Mouse (Mus musculus) liver, embryonic 11.5 days (tissue): ENCODE data around the gene Zfpl1. TPM values are rescaled to one million over a fixed set of nuclear protein-coding genes. Genes with fewer than 3 reads are reported as not detected.

Experiments
- ATAC-seq: fragments of 200-750 bp; cut with Nextera tagmentation; replicated peaks from 2 replicates; pipeline ENCODE4 v1.8.0; 2017; ENCODE audit warnings: moderate number of reproducible peaks, mild to moderate bottlenecking, moderate TSS enrichment, moderate library complexity; ENCODE audit not compliant: low FRiP score
- DNase-seq: peaks from one replicate; pipeline ENCODE4 v3.0.0-alpha.2; 2017; ENCODE audit warnings: low spot score
- H3K27ac ChIP-seq: fragments of 300-500 bp; sonication (generic); 2 replicates; pipeline ENCODE4 v1.5.1; 2014; ENCODE audit warnings: mild to moderate bottlenecking, low read depth, low read length, control low read depth
- H3K27me3 ChIP-seq: fragments of 300-500 bp; sonication (generic); replicated peaks from 2 replicates; pipeline ENCODE4 v1.6.1; 2014; ENCODE audit warnings: low read length, mixed read lengths; ENCODE audit not compliant: control insufficient read depth, insufficient read depth
- H3K36me3 ChIP-seq: fragments of 300-500 bp; sonication (generic); 2 replicates; pipeline ENCODE4 v1.6.1; 2014; ENCODE audit warnings: mild to moderate bottlenecking, low read length, moderate library complexity, mixed read lengths; ENCODE audit not compliant: control insufficient read depth, insufficient read depth
- H3K4me1 ChIP-seq: fragments of 300-500 bp; sonication (generic); replicated peaks from 2 replicates; pipeline ENCODE4 v1.6.1; 2014; ENCODE audit warnings: low read length, mixed read lengths; ENCODE audit not compliant: control insufficient read depth, insufficient read depth
- H3K4me2 ChIP-seq: fragments of 300-500 bp; sonication (generic); 2 replicates; pipeline ENCODE4 v1.6.1; 2014; ENCODE audit warnings: mild to moderate bottlenecking, control low read depth, moderate library complexity
- H3K4me3 ChIP-seq: fragments of 300-500 bp; sonication (generic); 2 replicates; pipeline ENCODE4 v1.5.1; 2014; ENCODE audit warnings: low read depth, low read length, control low read depth
- H3K9ac ChIP-seq: fragments of 300-500 bp; sonication (generic); 2 replicates; pipeline ENCODE4 v1.6.1; 2014; ENCODE audit warnings: low read depth, low read length, control low read depth
- H3K9me3 ChIP-seq: fragments of 300-500 bp; sonication (generic); 2 replicates; pipeline ENCODE4 v1.6.1; 2016; ENCODE audit warnings: low read length, inconsistent platforms, mixed read lengths; ENCODE audit not compliant: control insufficient read depth
- WGBS: fragments of 180-500 bp; shearing (Covaris S2); extraction: QIAGEN DNeasy Blood & Tissue Kit; methylation state at CpG from one replicate; pipeline ENCODE4 v1.1.7; 2014; 5-methylcytosine and 5-hydroxymethylcytosine counted together
- polyA plus RNA-seq: library from polyadenylated mRNA; unstranded; fragments of >200 nt; fragmentation: Nextera tagmentation; extraction: Ambion mirVana; gene quantifications from 2 replicates; pipeline ENCODE4 v1.2.1, GENCODE M21; 2014

Gene Zfpl1
- polyA plus RNA-seq, 1 experiment from 2014 or later, result 52.3 TPM

- peaks cover 14% of the 10 kb centered on the region for H3K4me1 ChIP-seq
- H3K4me3 ChIP-seq, result peak within 1 kb of the TSS; percentile 67
- no peaks in the 10 kb centered on the region for H3K9me3 ChIP-seq
- H3K36me3 ChIP-seq, result peaks cover 23% of the 10 kb centered on the region
- H3K27ac ChIP-seq, result peak within 1 kb of the TSS; percentile 88
- H3K4me2 ChIP-seq, result peak within 1 kb of the TSS; percentile 98
- peak; percentile 92 for ATAC-seq
- DNase-seq, result peak; percentile 92
- no peaks in the 10 kb centered on the region for H3K27me3 ChIP-seq
- peak within 1 kb of the TSS; percentile 72 for H3K9ac ChIP-seq
- 14% methylated on average over 33 of the region's 33 CpGs for WGBS
Observed at GRCm38 (mm10) chr19:6067724-6068415, 16.9 kb downstream of the Zfpl1 start, which contains the start of gene Tm7sf2. Gene Tm7sf2, minus strand, starts transcription at chr19:6068373.

- Histone ChIP-seq H3K27ac (peak overlapping the region; percentile 88), H3K4me3 (peak overlapping the region; percentile 67), H3K4me2 (peak overlapping the region; percentile 98), H3K9ac (peak overlapping the region; percentile 72), H3K36me3 (peaks cover 19% of the 10 kb centered on the region), H3K4me1 (peaks cover 18% of the 10 kb centered on the region), H3K27me3 (no peaks in the 10 kb centered on the region), H3K9me3 (no peaks in the 10 kb centered on the region)
- DNase-seq (peak; percentile 87), ATAC-seq (peak; percentile 79)
- WGBS, result under 1% methylated on average over 30 of the region's 30 CpGs
Observed at GRCm38 (mm10) chr19:6067011-6067723, 17.6 kb downstream of the Zfpl1 start.

- Histone ChIP-seq H3K4me2 (peak overlapping the region; percentile 98), H3K27me3 (no peaks in the 10 kb centered on the region), H3K27ac (peak overlapping the region; percentile 88), H3K9me3 (no peaks in the 10 kb centered on the region), H3K4me3 (peak overlapping the region; percentile 67), H3K4me1 (peaks cover 21% of the 10 kb centered on the region), H3K9ac (peak overlapping the region; percentile 72), H3K36me3 (peaks cover 19% of the 10 kb centered on the region)
- ATAC-seq (no peak), DNase-seq (no peak)
- 42% methylated on average over 5 of the region's 5 CpGs for WGBS
Observed at GRCm38 (mm10) chr19:6066571-6066970, 18.2 kb downstream of the Zfpl1 start.

- H3K4me2 ChIP-seq, result peak overlapping the region; percentile 99
- H3K4me3 ChIP-seq, result no peak overlapping the region
- WGBS, result 93% methylated on average over 6 of the region's 6 CpGs
- no peaks in the 10 kb centered on the region for H3K9me3 ChIP-seq
- ATAC-seq, result no peak
- H3K4me1 ChIP-seq, result peaks cover 26% of the 10 kb centered on the region
- H3K27me3 ChIP-seq, result no peaks in the 10 kb centered on the region
- DNase-seq, result no peak
- H3K36me3 ChIP-seq, result peaks cover 8% of the 10 kb centered on the region; the same call in 1 of the 2 replicates
- no peak overlapping the region for H3K27ac ChIP-seq
- no peak overlapping the region for H3K9ac ChIP-seq
Observed at GRCm38 (mm10) chr19:6063081-6063480, 21.7 kb downstream of the Zfpl1 start.

- H3K4me1 ChIP-seq, result peaks cover 22% of the 10 kb centered on the region
- 49% methylated on average over 5 of the region's 5 CpGs for WGBS
- H3K9me3 ChIP-seq, result no peaks in the 10 kb centered on the region
- peak overlapping the region; percentile 94; the same call in 1 of the 2 replicates for H3K27ac ChIP-seq
- DNase-seq (no peak), ATAC-seq (no peak)
- H3K27me3 ChIP-seq, result no peaks in the 10 kb centered on the region
- peak overlapping the region; percentile 79 for H3K4me3 ChIP-seq
- H3K36me3 ChIP-seq, result peaks cover 8% of the 10 kb centered on the region; the same call in 1 of the 2 replicates
- H3K9ac ChIP-seq, result peak overlapping the region; percentile 91
- H3K4me2 ChIP-seq, result peak overlapping the region; percentile 99
Observed at GRCm38 (mm10) chr19:6062418-6062817, 22.3 kb downstream of the Zfpl1 start.

- Histone ChIP-seq H3K4me1 (peaks cover 21% of the 10 kb centered on the region), H3K36me3 (peaks cover 8% of the 10 kb centered on the region; the same call in 1 of the 2 replicates), H3K4me3 (peak overlapping the region; percentile 79), H3K27me3 (no peaks in the 10 kb centered on the region), H3K4me2 (peak overlapping the region; percentile 99), H3K9ac (peak overlapping the region; percentile 91), H3K9me3 (no peaks in the 10 kb centered on the region), H3K27ac (peak overlapping the region; percentile 94)
- ATAC-seq (peak; percentile 6; the same call in 1 of the 2 replicates), DNase-seq (peak; percentile 66)
- WGBS, result 1% methylated on average over 44 of the region's 44 CpGs
Observed at GRCm38 (mm10) chr19:6061641-6062302, 23.0 kb downstream of the Zfpl1 start.

- H3K4me1 ChIP-seq, result peaks cover 18% of the 10 kb centered on the region
- peaks cover 8% of the 10 kb centered on the region; the same call in 1 of the 2 replicates for H3K36me3 ChIP-seq
- H3K9me3 ChIP-seq, result no peaks in the 10 kb centered on the region
- ATAC-seq, result peak; percentile 70
- H3K4me2 ChIP-seq, result peak within 1 kb of the TSS; percentile 99
- H3K27me3 ChIP-seq, result no peaks in the 10 kb centered on the region
- H3K4me3 ChIP-seq, result peak within 1 kb of the TSS; percentile 79
- peak within 1 kb of the TSS; percentile 94 for H3K27ac ChIP-seq
- WGBS, result under 1% methylated on average over 58 of the region's 58 CpGs
- peak within 1 kb of the TSS; percentile 91 for H3K9ac ChIP-seq
- peak; percentile 91 for DNase-seq
Observed at GRCm38 (mm10) chr19:6061021-6061533, 23.7 kb downstream of the Zfpl1 start, which contains the start of gene Znhit2. Gene Znhit2, plus strand, starts transcription at chr19:6061192.

- peak overlapping the region; percentile 97 for H3K9ac ChIP-seq
- H3K36me3 ChIP-seq, result peaks cover 24% of the 10 kb centered on the region
- peak overlapping the region; percentile 85 for H3K4me2 ChIP-seq
- peak overlapping the region; percentile 91 for H3K4me3 ChIP-seq
- H3K9me3 ChIP-seq, result no peaks in the 10 kb centered on the region
- DNase-seq (no peak), ATAC-seq (no peak)
- no peaks in the 10 kb centered on the region for H3K27me3 ChIP-seq
- WGBS, result 79% methylated on average over 5 of the region's 5 CpGs
- peaks cover 20% of the 10 kb centered on the region for H3K4me1 ChIP-seq
- peak overlapping the region; percentile 85 for H3K27ac ChIP-seq
Observed at GRCm38 (mm10) chr19:6058966-6059365, 25.8 kb downstream of the Zfpl1 start.
